Mouse (Mus musculus): ENCODE results near the gene B4galt5. TPM values are rescaled to one million over a fixed set of nuclear protein-coding genes. Genes with fewer than 3 reads are reported as not detected.

The B4galt5 gene
- polyA plus RNA-seq, 1 experiment, result 5.8 TPM

DNA sequence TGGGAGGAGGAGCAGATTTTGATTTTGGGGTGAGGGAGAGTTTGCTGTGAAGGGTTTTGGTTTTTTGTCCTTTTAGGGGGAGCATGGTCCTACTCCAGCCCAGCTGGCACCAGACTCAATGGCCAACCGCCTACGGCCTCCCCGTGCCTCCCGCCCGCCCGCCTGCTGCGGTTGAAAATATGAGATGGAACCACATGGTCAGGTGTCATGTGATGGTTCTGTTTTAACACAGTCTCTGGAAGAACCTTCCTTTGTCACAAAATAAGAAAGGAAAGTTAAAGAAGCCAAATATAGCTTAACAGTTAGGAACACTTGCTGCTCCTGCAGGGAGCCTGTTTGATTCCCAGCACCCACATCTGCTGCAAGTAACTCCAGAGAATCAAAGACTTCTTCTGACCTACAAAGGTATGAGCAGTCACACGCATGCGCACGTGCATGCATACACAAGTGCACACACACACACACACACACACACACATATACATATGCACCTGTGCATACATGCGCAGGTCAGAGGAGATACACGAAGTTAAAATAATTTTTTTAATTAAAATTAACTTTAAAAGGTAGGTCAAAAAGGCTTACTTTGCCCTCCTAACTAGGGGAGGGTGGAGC, 25.3 kb upstream of the B4galt5 start:
- peaks cover 4% of the 10 kb centered on the region for H3K4me1 ChIP-seq (ENCODE audit: control insufficient read depth, insufficient read depth, low read length)
- TF ChIP-seq POLR2A (IDR thresholded peaks at IDR 0.05; ENCODE audit: control insufficient read depth, low read depth, low read length), result no peak
- H3K4me3 ChIP-seq (ENCODE audit: control insufficient read depth, low read depth, low read length), result no peak overlapping the region
- H3K36me3 ChIP-seq (ENCODE audit: control insufficient read depth, insufficient read depth, low read length), result no peaks in the 10 kb centered on the region
- no peak overlapping the region for H3K27ac ChIP-seq (ENCODE audit: control insufficient read depth, insufficient read depth, low read depth, low read length)
- H3K27me3 ChIP-seq (ENCODE audit: control insufficient read depth, insufficient read depth, low read length), result no peaks in the 10 kb centered on the region

DNA sequence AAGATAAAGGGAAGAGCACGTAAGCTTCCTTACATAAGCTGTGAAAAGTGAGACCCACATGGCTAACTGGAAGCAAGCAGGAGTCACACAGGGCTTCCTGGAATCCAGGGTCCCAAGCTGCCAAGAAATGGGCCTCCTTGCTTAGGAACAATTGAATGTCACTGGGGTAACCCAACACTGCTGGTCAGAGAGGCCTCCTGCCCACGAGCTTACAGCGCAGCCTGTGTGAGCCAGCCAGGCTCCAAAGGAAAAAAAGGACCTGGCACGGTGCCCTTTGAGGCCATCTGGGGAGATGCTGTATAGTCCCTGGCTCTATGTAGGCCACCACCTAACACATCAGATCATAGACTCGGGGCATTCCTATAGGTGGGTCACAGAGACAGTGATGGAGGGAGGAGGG, 24.3 kb upstream of the B4galt5 start:
- TF ChIP-seq CTCF (IDR thresholded peaks at IDR 0.05; ENCODE audit: control insufficient read depth, insufficient read depth, insufficient replicate concordance, low read depth, low read length), result no peak
- no peak for TF ChIP-seq POLR2A (IDR thresholded peaks at IDR 0.05; ENCODE audit: control insufficient read depth, low read depth, low read length)
- Histone ChIP-seq H3K36me3 (ENCODE audit: control insufficient read depth, insufficient read depth, low read length) (no peaks in the 10 kb centered on the region), H3K27me3 (ENCODE audit: control insufficient read depth, insufficient read depth, low read length) (no peaks in the 10 kb centered on the region), H3K4me1 (ENCODE audit: control insufficient read depth, insufficient read depth, low read length) (peaks cover 4% of the 10 kb centered on the region), H3K4me3 (ENCODE audit: control insufficient read depth, low read depth, low read length) (no peak overlapping the region), H3K27ac (ENCODE audit: control insufficient read depth, insufficient read depth, low read depth, low read length) (no peak overlapping the region)

DNA sequence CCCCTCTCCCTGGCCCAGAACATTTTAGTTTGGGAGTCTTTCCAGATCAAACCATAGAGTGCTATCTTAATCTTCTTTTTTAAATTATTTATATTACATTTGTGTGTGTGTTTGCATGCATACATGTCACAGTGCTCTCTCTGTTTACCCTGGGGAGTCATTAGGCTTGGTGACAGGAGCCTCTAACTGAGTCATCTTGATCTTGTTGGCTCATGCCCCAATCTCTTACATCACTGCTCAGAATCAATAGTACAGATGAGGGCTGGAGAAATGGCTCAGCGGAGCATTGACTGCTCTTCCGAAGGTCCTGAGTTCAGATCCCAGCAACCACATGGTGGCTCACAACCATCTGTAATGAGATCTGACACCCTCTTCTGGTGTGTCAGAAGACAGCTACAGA, 22.5 kb upstream of the B4galt5 start:
- Histone ChIP-seq H3K27me3 (ENCODE audit: control insufficient read depth, insufficient read depth, low read length) (no peaks in the 10 kb centered on the region), H3K4me1 (ENCODE audit: control insufficient read depth, insufficient read depth, low read length) (peaks cover 4% of the 10 kb centered on the region), H3K27ac (ENCODE audit: control insufficient read depth, insufficient read depth, low read depth, low read length) (no peak overlapping the region), H3K4me3 (ENCODE audit: control insufficient read depth, low read depth, low read length) (no peak overlapping the region), H3K36me3 (ENCODE audit: control insufficient read depth, insufficient read depth, low read length) (no peaks in the 10 kb centered on the region)
- TF ChIP-seq CTCF (IDR thresholded peaks at IDR 0.05; ENCODE audit: control insufficient read depth, insufficient read depth, insufficient replicate concordance, low read depth, low read length), result no peak
- TF ChIP-seq POLR2A (IDR thresholded peaks at IDR 0.05; ENCODE audit: control insufficient read depth, low read depth, low read length), result no peak

DNA sequence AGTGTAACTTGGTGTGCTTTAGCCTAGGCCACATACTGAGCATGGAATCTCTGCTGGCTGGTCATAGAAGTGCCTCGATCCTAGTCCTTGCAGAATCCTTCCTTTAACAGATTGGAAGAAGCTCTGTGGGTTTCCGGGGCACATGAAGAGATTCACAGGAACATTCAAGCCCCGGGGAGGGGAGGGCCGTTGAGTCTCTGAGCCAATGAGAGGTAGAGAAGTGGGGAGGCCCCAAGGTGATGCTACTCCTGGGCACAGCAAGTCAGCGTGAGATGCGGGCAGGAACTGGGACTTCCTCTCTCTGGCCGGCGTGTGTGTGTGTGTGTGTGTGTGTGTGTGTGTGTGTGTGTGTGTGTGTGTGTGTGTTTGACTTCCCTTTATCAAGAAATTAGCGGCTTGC, 19.3 kb upstream of the B4galt5 start:
- TF ChIP-seq CTCF (IDR thresholded peaks at IDR 0.05; ENCODE audit: control insufficient read depth, insufficient read depth, insufficient replicate concordance, low read depth, low read length), result no peak
- TF ChIP-seq POLR2A (IDR thresholded peaks at IDR 0.05; ENCODE audit: control insufficient read depth, low read depth, low read length), result no peak
- H3K4me1 ChIP-seq (ENCODE audit: control insufficient read depth, insufficient read depth, low read length), result no peaks in the 10 kb centered on the region
- no peak overlapping the region; the same call in 1 of the 2 replicates for H3K4me3 ChIP-seq (ENCODE audit: control insufficient read depth, low read depth, low read length)
- no peak overlapping the region for H3K27ac ChIP-seq (ENCODE audit: control insufficient read depth, insufficient read depth, low read depth, low read length)
- H3K27me3 ChIP-seq (ENCODE audit: control insufficient read depth, insufficient read depth, low read length), result no peaks in the 10 kb centered on the region
- H3K36me3 ChIP-seq (ENCODE audit: control insufficient read depth, insufficient read depth, low read length), result no peaks in the 10 kb centered on the region

DNA sequence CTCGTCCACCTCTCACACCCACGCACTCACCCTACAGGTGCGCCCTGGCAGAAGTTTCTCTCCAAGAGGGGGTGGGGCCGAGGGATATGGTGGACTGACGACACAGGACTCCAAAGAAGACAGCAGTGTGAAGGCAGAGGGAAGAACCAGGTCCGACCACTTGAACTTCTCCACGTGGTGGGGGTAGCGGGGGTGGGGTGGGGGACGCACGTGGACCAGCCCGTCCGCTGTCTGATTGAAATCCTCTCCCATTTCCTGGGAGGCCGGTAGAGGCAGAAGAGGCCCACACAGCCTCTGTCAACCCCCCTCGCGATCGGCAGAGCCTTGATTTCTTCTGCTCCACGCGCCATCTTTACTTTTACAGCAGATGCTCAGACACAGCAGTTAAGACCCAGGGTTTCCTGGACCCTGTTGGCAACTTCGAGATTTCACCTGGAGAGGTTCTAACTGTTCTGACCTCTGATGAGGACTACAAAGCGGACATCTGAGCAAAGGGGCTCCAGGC, 18.8 kb upstream of the B4galt5 start:
- no peaks in the 10 kb centered on the region for H3K36me3 ChIP-seq (ENCODE audit: control insufficient read depth, insufficient read depth, low read length)
- TF ChIP-seq CTCF (IDR thresholded peaks at IDR 0.05; ENCODE audit: control insufficient read depth, insufficient read depth, insufficient replicate concordance, low read depth, low read length) (no peak), POLR2A (IDR thresholded peaks at IDR 0.05; ENCODE audit: control insufficient read depth, low read depth, low read length) (no peak)
- H3K4me1 ChIP-seq (ENCODE audit: control insufficient read depth, insufficient read depth, low read length), result no peaks in the 10 kb centered on the region
- no peaks in the 10 kb centered on the region for H3K27me3 ChIP-seq (ENCODE audit: control insufficient read depth, insufficient read depth, low read length)
- no peak overlapping the region for H3K27ac ChIP-seq (ENCODE audit: control insufficient read depth, insufficient read depth, low read depth, low read length)
- peak overlapping the region; percentile 12; the same call in 1 of the 2 replicates for H3K4me3 ChIP-seq (ENCODE audit: control insufficient read depth, low read depth, low read length)

DNA sequence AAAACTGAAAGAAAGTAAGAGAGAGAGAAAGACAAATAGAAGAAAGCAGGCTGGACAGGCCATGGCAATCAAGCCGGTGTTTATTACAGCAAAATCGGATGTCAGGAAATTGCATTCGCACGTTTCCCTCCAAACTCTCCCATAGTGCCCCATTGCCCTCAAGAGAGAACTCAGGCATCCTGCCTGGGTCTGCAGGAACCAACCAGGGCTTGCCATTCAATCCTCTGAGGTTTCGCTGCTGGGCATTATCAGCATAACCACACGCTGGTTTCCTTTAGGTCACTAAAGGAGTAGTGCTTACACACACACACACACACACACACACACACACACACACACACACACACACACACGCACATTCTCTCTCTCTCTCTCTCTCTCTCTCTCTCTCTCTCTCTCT, 18.3 kb upstream of the B4galt5 start:
- no peak overlapping the region for H3K27ac ChIP-seq (ENCODE audit: control insufficient read depth, insufficient read depth, low read depth, low read length)
- TF ChIP-seq POLR2A (IDR thresholded peaks at IDR 0.05; ENCODE audit: control insufficient read depth, low read depth, low read length) (no peak), CTCF (IDR thresholded peaks at IDR 0.05; ENCODE audit: control insufficient read depth, insufficient read depth, insufficient replicate concordance, low read depth, low read length) (no peak)
- no peaks in the 10 kb centered on the region for H3K4me1 ChIP-seq (ENCODE audit: control insufficient read depth, insufficient read depth, low read length)
- no peak overlapping the region for H3K4me3 ChIP-seq (ENCODE audit: control insufficient read depth, low read depth, low read length)
- H3K27me3 ChIP-seq (ENCODE audit: control insufficient read depth, insufficient read depth, low read length), result no peaks in the 10 kb centered on the region
- H3K36me3 ChIP-seq (ENCODE audit: control insufficient read depth, insufficient read depth, low read length), result no peaks in the 10 kb centered on the region

DNA sequence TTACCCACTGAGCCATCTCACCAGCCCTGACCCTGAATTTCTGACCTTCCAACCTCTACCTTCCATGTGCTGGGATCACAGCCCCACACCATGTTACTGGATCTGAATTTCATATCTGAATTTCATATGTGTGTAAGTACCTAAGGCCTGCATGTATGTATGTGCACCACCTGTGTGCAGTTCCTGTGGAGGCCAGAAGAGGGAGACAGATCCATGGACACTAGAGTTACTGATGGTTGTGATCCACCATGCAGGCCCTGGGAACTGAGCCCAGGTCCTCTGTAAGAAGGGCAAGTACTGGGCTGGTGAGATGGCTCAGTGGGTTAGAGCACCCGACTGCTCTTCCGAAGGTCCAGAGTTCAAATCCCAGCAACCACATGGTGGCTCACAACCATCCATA, 16.1 kb upstream of the B4galt5 start:
- TF ChIP-seq POLR2A (IDR thresholded peaks at IDR 0.05; ENCODE audit: control insufficient read depth, low read depth, low read length) (no peak), CTCF (IDR thresholded peaks at IDR 0.05; ENCODE audit: control insufficient read depth, insufficient read depth, insufficient replicate concordance, low read depth, low read length) (peak; percentile 39; the same call in 1 of the 2 replicates)
- H3K27ac ChIP-seq (ENCODE audit: control insufficient read depth, insufficient read depth, low read depth, low read length), result no peak overlapping the region
- H3K36me3 ChIP-seq (ENCODE audit: control insufficient read depth, insufficient read depth, low read length), result no peaks in the 10 kb centered on the region
- no peaks in the 10 kb centered on the region for H3K4me1 ChIP-seq (ENCODE audit: control insufficient read depth, insufficient read depth, low read length)
- no peak overlapping the region for H3K4me3 ChIP-seq (ENCODE audit: control insufficient read depth, low read depth, low read length)
- H3K27me3 ChIP-seq (ENCODE audit: control insufficient read depth, insufficient read depth, low read length), result no peaks in the 10 kb centered on the region
